Mouse (Mus musculus): ENCODE measurements around the gene Fam160a2.

Fam160a2 gene

DNA sequence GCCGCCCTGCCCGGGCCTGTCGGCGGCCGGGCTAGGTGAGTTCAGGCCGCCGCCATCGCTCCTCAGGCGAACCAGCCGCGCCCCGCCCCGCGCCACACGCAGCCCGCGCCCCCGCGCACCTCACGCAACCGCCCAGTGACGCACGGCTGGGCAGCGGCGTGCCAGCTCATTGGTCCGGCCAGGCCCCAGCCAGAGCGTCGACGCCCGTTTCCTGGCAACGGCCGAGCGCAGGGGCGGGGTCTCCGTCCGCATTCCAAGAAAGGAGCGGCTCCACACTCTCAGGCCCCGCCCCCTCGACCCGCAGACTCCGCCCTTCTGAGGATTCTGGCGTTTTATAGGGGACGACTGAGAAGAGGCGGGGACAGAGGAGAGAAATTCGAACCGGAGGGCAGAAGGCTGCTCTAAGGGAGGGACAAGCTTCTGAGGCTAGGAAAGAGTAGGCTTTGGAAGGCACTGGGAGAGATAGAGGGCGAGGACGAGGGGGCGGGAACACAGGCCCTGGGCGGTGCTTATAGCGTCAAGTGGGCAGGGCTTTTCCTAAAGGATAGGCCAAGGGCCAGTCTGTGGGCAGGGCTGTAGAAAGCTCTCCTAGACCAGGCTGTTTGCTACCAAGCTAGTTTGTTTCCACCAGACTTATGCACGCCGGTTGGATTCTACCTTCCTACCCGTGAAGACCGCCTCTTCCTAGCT lies at the start of gene Fam160a2:
Gene Fam160a2, minus strand, starts transcription at position 120 of the 690 bp plus-strand sequence.
- peak; percentile 100 for DNase-seq

DNA sequence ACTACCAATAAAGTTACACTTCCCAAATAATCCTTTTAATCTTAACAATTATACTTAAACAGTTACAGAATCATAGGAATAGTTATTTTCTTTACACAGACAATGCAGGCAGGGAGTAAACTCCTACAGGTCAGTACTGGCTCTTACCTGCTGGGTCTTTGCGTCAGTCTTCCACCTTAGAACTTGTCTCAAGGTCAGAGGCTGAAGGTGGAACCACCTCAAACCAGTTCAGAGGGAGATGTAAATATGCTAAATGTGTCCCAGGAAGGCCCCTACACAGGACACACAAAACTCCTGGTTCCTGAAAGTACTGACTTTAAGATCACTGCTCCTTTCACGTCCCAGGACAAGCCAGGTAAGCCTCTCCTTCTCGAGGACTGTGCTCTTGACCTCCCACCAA lies 45.2 kb upstream of the Fam160a2 start:
- DNase-seq: no peak

DNA sequence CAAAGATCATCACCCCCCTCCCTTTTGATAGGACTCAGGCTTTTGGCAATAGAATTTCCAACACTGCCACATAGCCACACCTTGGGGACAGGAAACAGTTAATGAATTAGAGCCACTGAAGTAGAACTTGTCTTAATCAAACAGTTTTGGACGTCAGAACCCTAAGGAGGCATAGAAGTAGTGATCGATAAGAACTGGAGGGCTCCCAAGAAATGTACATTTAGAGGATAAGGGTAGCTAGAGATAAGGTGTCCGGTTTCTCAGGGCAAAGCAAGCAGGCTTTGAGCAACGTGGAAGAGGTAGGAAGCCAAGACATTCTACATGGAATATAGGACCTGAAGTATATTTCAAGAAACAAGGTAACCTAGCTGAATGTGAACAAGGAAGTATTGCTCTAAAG lies 41.6 kb upstream of the Fam160a2 start:
- DNase-seq: no peak

DNA sequence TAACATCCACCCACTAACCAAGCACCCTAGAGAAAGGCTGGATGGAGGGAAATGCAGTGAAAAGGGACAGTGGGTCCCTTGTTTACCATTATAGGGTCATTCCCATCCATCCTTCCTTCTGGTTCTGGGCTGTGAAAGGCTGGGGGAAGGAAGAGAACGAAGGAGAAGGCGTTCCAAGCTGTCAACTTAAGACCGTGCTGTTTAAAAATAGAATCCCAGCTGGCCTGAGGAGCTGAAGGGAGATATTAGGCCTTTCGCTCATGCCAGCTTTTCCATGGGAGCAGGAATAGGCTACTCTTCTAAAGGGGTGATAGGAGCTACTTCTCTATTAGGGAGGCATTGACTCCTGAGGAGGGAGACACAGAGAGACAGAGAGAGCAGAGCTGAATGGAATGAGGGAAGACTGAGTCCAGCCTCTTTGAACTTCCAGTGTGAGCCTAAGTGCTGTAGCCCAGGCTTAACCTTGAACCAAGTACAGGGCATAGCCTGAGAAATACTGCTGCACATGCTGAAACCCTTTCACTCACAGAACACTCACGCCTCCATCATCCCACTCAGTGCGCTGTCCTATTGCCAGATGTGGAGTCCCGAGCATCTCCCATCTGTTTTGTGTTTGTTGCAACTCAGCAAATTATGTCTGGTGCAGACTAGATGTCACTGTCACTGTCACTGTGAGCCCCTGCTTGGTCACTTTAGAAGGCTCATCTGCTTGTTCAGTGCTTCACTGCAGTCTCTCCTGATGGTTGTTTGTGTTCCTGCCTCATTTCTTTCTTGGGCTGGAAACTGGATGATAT lies 38.3 kb upstream of the Fam160a2 start:
- no peak for DNase-seq

DNA sequence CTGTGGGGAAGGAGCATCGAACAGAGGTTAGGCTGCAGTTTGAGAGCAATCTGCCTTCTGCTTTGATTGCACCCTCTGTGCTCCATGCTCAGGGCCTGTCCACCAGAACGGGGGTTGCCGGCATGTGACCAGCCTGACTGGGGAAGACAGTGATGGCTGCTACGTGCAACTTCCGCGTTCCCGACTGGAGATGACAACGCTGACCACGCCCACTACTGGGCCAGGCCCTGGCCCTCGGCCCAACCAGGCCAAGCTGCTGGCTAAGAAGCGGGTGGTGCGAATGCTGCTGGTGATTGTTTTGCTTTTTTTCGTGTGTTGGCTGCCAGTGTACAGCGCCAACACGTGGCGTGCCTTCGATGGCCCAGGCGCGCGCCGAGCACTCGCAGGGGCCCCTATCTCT lies 34.9 kb upstream of the Fam160a2 start:
- DNase-seq: no peak

DNA sequence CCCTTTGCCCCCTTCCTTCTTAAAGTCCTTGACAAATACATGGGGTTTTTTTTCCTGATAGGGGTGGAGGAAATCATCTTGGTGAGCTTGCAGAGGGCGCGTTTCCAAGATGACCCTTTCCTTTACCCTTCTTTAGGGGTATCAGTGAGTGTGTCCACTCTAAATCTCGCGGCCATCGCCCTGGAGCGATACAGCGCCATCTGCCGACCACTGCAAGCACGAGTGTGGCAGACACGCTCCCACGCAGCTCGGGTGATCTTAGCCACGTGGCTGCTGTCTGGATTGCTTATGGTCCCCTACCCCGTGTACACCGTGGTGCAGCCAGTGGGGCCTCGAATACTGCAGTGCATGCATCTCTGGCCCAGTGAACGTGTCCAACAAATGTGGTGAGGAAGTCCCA lies 34.0 kb upstream of the Fam160a2 start:
- no peak for DNase-seq

DNA sequence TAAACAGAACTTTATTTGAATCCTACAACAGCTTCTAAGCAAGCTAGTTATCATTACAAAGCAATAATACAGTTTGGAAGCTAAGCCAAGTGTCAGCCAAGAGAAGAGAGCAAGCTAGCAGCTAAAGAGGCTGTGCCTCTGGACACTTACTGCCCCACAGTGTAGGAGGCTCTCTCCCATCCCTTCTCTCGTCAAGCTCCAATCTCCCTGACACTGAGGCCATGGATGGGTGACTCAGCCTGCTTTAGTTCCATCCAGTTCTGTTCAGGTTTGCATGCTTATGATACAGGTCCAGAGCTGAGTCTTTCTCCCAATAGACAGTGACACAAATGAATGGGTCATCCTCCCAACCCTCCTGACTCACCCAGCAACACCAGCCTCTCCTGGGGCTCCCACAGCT lies 32.2 kb upstream of the Fam160a2 start:
- no peak for DNase-seq

DNA sequence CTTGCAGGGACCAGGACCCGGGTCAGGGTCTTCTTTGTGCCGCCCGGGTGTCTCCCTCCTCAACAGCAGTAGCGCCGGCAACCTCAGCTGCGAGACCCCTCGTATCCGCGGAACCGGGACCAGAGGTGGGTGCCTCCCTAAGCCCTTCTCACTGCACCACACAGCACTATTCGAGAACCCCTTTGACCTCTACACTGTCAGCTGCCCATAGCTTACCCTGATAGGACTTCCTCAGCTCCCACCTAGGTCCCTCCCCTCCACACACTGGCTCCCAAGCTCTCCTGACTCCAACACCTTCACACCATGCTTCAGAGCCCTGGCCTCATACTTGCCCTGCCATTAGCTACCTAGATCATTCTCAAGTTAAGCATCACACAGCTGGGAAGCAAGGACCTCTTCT lies 26.2 kb upstream of the Fam160a2 start:
- DNase-seq: no peak

DNA sequence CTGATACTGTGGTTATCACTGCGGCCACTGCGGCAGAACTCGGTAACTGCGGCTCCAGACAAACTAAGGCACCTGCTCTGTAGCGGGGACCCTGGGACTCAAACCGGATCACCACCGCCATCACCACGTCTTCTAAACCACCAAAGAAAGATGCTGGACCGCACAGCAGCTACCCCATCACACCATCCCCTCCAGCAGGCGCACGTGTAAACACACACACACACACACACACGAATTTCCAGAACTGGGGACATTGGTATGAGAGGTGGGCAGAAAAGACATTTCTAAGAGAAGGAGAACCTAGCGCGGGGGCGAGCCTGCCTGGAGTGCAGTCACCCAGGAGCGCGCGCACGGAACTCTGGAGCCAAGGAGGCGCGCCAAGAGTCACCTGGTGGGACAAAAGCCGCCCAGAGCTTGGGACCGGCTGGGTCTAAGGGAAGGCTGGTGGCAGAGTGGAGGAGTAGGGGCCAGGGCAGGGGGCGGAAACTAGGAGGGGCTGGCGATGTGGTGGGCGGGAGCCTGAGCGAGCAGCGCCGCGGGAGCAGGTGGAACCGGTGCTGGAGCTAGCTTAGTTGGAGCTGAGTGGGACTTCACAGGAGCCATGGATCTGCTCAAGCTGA lies 25.7 kb upstream of the Fam160a2 start, which contains the start of gene Cckbr:
Gene Cckbr, plus strand, starts transcription at position 308 of the 620 bp plus-strand sequence.
- DNase-seq: no peak

DNA sequence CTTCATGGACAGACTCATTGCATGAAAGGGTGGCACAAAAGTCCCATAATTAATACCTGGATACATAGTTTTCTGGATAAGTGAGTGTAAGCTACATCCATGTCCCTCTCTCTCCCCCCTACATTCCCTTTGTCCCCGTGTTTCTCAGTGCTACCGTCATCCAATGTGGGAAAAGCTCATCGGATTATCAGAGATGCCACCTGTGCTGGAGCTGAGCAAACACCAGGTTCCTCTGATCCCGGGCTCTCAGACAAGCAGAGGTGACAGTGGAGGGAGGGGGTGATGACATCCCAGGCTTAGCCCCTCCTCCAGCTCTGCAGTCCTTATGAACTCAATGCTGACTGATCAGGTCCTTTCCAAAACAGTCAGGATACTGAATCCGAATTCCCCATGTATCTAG lies 24.5 kb upstream of the Fam160a2 start:
- no peak for DNase-seq

DNA sequence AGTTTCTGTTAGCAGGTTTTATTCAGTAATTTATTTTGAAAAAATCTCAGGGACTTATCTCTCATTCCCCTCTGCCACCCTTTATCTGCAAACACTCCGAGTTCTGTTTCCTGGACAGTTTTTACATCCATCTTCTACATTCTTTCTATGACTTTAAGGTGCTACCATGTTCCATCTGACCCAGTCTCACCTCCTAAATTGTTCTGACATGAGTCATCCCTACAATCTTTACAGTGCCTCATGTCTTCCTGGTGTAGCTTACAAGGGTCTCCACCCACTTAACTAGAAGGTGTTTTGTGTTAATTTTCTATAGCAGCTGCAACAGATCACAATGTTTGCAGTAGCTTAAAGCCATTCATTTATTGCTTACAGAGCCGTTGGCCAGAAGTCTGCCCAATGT lies 21.0 kb upstream of the Fam160a2 start:
- no peak for DNase-seq

DNA sequence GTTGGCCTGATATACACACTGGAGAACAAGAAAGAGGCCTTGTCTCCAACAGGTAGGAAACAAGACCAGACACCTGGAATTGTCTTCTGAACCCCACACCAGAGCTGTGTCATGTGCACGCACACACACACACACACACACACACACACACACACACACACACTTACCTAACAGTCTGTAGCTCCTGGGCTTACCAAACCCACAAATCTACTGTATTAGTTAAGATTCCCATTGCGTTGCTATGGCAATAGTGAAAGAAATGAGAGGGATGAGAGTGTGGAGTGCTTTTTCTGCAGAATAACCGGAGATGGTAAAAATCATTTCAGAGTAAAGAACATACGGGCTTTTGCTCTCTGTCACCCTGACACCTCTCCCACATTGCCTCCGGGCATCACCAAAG lies 18.3 kb upstream of the Fam160a2 start:
- DNase-seq: no peak

DNA sequence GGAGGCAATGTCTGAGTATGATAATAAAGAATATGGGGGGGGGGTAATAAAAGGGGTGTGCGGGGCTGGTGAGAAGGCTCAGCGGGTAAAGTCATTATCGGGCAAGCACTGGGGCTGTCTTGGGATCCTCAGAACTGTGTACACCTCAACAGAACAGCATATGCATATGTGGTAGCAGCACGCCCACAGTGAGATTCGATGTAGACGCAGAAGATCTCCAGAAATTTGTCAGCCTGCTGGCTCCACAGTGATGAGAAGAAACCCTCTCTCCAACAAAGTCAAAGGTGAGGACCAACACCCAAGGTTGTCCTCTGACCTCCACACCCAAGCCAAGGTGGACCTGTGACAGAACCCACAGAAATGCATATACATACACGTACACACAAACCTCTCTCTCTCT lies 16.7 kb upstream of the Fam160a2 start:
- DNase-seq: no peak

DNA sequence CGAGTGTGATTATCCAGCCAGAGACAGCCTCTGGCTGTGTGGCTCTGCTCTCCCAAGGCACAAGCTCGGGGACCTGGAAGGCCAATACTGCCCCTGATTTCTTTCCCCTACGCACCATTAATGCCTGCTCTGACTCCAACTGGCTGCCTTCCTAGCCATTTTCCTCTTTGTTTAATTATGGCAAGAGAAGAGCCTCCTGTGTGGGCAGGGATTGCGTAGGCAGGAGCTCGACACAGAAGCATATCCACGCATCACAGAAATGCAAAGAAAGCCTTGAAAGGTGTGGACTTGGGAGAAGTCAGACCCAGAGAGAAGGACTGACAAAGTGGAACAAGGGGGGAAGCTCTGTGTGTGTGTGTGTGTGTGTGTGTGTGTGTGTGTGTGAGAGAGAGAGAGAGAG lies 14.5 kb upstream of the Fam160a2 start:
- no peak for DNase-seq

DNA sequence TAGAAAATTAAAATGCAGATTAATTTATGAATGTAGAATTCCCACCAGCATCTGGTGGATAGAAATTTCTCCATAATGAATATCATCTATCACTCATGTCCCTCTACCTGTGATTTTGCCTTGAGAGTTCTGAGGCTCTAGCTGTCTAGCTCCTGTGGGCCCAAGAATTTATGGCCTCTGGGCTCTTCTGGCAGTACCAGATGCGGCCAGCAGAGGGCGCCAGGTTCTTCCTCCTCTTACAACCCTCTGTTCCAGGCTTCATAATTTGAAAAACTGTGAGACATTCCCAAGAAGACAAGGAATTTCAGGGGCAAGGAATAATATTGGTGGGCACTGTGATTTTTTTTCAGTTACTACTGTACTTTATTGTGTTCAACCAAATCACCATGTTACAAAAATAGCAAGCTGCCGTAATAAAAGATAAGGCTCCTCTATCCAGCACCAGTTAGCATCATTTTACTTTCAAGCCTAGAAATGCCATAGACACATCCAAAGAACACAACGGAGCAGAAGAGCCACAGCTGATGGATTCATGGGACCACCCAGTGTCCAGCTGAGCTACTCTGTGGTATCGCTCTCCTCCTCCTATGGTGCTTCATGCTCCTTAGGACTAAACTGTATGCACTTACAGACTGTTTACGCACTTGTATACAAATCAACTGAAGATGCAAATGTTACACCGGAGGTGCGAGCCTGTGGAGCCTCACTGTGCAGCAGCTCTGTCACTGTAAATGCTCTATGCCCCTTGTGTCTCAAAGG lies 12.2 kb upstream of the Fam160a2 start:
- DNase-seq: peak; percentile 71 to 85

DNA sequence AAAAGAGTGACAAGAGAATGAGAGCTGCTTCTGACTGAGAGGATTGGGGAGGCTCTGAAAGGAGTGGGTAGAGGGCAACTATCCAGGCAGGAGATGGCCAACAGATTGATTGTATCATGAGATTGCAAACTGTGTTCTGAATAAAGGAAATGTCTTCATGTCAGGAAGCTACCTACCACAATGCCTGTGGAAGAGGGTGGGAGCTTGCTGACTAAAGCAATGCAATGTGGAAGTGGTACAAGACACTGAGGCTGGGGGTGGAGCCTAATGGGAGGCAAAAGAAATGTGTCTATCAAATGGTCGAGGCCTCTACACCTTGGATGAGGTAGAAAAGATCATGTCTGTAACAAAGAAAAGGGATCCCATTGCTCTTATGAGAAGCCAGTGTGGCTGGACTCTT lies 6.5 kb upstream of the Fam160a2 start:
- DNase-seq: no peak

DNA sequence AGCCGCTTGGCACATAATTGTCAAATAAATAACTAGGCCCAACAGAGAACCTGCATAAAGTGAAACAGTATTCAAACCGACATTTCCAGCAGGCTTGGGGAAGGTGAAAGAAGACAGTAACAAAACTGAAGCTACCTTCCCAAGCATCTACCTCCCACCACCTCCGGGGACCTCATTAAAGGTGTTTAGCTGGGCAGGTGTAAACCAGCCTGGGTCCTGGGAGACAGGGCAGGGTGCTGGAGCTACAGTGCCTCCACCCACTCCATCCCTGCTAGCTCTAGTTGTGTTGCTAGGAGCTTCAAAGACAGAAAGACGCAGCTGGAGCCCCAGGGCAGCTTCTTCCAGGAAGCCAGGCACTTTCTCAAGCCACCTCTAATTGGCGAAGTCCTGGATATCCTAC lies 4.4 kb upstream of the Fam160a2 start, which contains the start of gene Cnga4:
Gene Cnga4, plus strand, starts transcription at position 301 of the 400 bp plus-strand sequence.
- DNase-seq: no peak

DNA sequence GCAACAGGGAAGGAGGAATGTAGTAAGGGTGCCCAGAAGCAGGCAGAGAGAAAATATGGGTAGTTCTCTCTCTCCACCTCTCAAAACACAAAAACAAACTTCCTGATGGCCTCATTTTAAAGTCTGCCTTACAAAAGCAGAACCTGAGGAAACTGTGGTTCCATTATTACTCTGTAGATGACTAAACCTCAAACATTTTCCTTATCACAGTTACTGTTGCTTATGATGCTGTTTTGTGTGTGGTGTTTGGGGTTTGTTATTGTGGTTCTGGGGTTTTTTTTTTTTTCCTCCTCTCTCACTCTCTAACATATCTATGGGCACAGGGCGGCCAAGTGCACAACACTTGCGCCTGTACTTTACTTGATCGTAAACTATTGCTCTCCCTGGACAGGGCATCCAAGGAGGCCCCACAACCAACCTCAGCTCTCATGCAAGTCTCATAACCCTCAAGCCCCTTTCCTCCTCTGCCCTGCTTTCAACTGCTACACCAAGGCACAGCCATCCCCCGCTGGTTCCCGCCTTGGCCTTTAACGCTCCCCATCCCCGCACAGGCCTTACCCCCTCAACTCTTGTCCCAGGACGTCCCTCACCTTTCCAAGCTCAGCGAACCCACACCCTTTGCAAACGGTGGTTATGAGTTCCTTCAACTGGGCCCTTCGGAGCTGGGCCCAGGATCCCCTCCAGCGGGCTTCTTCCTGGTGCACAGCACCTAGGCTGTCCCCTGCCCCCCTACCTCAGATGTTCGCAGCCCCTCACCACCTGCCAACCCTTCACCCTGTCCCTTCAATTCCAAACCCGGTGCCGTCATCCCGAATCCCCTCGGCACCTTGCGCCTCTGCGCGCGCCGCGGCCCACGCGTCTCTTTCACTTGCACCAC lies 558 bp downstream of the Fam160a2 start:
- DNase-seq: no peak

DNA sequence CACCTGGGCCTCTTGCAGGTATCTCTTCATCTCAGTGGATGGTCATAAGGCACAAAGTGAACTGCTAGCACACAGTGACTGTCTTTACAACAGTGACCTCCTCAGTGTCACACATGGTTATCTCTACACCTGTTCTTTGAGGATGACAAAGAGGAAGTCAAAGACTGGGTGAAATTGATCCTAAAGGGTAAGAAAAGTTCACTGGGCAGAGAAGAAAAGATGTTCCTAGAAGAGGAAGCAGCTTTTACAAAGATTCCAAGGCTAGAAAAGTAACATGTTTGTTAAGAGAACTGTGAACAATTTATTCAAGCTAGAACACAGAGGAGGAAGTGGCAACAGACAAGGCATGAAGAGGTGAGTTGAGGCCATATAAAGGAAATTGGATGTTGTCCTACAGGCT lies 3.7 kb downstream of the Fam160a2 start:
- no peak for DNase-seq

DNA sequence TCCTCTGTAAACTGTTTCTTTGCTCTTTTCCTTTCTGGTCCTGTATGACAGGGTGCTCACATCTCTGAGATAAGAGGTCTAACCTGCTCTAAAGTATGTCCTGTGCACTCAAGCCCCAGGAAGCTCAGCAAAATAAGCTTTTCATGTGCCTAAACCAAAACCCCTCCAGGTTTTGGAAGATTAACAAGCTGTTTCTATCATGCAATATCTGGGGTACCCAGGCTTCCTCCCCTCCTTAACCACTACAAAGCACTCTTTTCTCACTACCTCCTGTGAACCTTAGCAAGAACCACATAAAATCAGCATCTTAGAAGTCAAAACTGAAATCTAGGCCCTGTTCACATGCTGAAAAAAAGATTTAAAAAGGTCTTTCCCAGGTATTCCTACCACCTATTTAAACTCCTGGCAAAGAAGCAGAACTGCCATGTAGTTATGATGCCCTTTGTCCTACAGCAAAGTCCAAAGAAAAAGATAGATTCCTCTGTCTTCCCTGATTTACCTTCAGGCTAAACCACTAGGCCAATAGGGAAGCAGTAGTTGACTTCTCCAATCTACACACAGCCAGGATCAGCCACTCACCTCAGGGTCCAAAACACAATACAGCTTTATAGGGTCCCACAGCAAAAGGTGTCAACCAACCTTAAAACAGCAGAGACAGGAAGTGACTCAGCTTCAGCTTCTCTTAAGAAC lies 4.6 kb downstream of the Fam160a2 start:
- no peak for DNase-seq

DNA sequence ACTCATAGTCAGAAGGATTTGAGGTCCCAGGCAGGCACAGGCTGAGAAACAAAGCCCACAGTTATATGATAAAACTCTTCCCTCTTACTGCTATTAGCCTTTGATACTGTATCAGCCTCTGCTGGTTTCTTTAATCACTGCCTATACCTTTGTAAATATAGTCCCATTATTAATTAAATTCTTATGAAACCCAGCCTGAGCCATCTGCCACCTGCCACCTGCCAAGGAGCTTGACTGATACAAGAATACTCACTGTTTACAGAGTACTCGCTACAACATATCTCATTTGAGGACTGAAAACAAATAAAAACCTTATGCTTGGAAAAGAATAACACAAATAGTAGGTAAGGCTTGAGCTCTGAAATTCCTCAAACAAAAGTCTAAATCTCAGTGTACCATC lies 5.2 kb downstream of the Fam160a2 start:
- DNase-seq: peak; percentile 61 to 70

DNA sequence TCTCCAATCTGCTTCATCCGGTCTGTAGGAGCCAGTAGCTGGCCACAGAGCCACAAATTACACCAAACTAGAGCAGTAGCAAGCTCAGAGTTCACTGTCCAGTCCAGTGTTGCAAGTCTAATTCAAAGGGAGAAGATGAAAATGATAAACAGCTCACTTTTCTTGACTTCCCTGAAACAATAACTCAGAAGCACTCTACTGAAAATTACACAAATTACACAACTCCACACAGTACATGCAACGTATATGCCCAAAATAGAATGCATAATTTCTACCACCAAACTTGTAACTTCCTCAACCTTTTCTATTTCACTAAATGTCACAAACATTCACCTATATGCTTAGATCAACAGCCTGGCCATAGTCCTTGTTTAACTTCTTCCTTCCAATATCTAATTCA lies 9.6 kb downstream of the Fam160a2 start:
- no peak for DNase-seq

Data from cerebellum, adult 18-20 months (tissue).